Mouse (Mus musculus) olfactory bulb, adult 2 months (tissue): Measurements from ENCODE around the gene Mr1. TPM values are rescaled to one million over a fixed set of nuclear protein-coding genes. Genes with fewer than 3 reads are reported as not detected.

Source experiments
- H3K27ac ChIP-seq: fragments of 200-500 bp; 2 replicates; pipeline ENCODE4 v1.5.1; 2012; ENCODE audit warnings: low read depth, low read length; ENCODE audit not compliant: insufficient read depth
- H3K4me1 ChIP-seq: fragments of 200-500 bp; 2 replicates; pipeline ENCODE4 v1.6.1; 2012; ENCODE audit warnings: low read length; ENCODE audit not compliant: control insufficient read depth, insufficient read depth
- H3K4me3 ChIP-seq: fragments of 200-500 bp; 2 replicates; pipeline ENCODE4 v1.5.1; 2012; ENCODE audit warnings: mild to moderate bottlenecking, low read depth, low read length, moderate library complexity; ENCODE audit not compliant: insufficient read depth
- CTCF ChIP-seq: fragments of 200-500 bp; IDR thresholded peaks from 2 replicates; pipeline ENCODE4 v1.5.1; 2012; ENCODE audit warnings: low read depth, mild to moderate bottlenecking, low read length, moderate library complexity; ENCODE audit not compliant: insufficient read depth
- POLR2A ChIP-seq: fragments of 200-500 bp; IDR thresholded peaks from 2 replicates; pipeline ENCODE4 v1.6.1; 2012; ENCODE audit warnings: mild to moderate bottlenecking, low read depth, low read length, moderate library complexity; ENCODE audit not compliant: insufficient read depth
- WGBS: fragments of 180-500 bp; shearing (Covaris S2); methylation state at CpG from one replicate; pipeline ENCODE4 v1.1.7; 2018; 5-methylcytosine and 5-hydroxymethylcytosine counted together
- polyA plus RNA-seq: library from polyadenylated mRNA; stranded (reverse); fragments of >200 nt; gene quantifications from 2 replicates; pipeline ENCODE4 v1.2.4, GENCODE M21; 2012; ENCODE audit warnings: low replicate concordance; ENCODE audit not compliant: missing spikeins, insufficient read depth, insufficient read length

Gene Mr1
- polyA plus RNA-seq, 1 experiment = not detected

- WGBS = 65% methylated on average over 3 of the region's 3 CpGs
- H3K4me1 ChIP-seq = peaks cover 16% of the 10 kb centered on the region
- H3K27ac ChIP-seq = no peak overlapping the region
- H3K4me3 ChIP-seq = no peak overlapping the region
- TF ChIP-seq POLR2A = no peak
- TF ChIP-seq CTCF = no peak
These were observed 32.7 kb downstream of the Mr1 start for GRCm38 (mm10) chr1:155113946-155114345.

GRCm38 (mm10) chr1:155112875-155113274 is 33.7 kb downstream of the Mr1 start:
- TF ChIP-seq CTCF (no peak), POLR2A (no peak)
- Histone ChIP-seq H3K4me1 (peaks cover 16% of the 10 kb centered on the region), H3K27ac (no peak overlapping the region), H3K4me3 (no peak overlapping the region)
- WGBS = 100% methylated on average over 1 of the region's 1 CpGs

- TF ChIP-seq CTCF (no peak), POLR2A (no peak)
- peaks cover 16% of the 10 kb centered on the region for H3K4me1 ChIP-seq
- H3K27ac ChIP-seq = no peak overlapping the region
- H3K4me3 ChIP-seq = no peak overlapping the region
- 51% methylated on average over 4 of the region's 4 CpGs for WGBS
These were observed 34.5 kb downstream of the Mr1 start for GRCm38 (mm10) chr1:155112118-155112517.

- TF ChIP-seq CTCF (no peak), POLR2A (no peak)
- H3K4me3 ChIP-seq = no peak overlapping the region
- H3K27ac ChIP-seq = no peak overlapping the region
- 57% methylated on average over 6 of the region's 6 CpGs for WGBS
- H3K4me1 ChIP-seq = peaks cover 16% of the 10 kb centered on the region
These were observed 35.1 kb downstream of the Mr1 start for GRCm38 (mm10) chr1:155111491-155111890.

- 22% methylated on average over 18 of the region's 18 CpGs for WGBS
- H3K4me1 ChIP-seq = peaks cover 16% of the 10 kb centered on the region
- no peak overlapping the region for H3K4me3 ChIP-seq
- peak overlapping the region; percentile 41 for H3K27ac ChIP-seq
- TF ChIP-seq CTCF (no peak), POLR2A (no peak)
These were observed 36.9 kb downstream of the Mr1 start for GRCm38 (mm10) chr1:155109387-155110350.

- Histone ChIP-seq H3K4me3 (no peak overlapping the region), H3K27ac (no peak overlapping the region), H3K4me1 (peaks cover 16% of the 10 kb centered on the region)
- 58% methylated on average over 4 of the region's 4 CpGs for WGBS
- TF ChIP-seq CTCF = no peak
- no peak for TF ChIP-seq POLR2A
These were observed 38.2 kb downstream of the Mr1 start for GRCm38 (mm10) chr1:155108412-155108811.

- Histone ChIP-seq H3K4me1 (peaks cover 16% of the 10 kb centered on the region), H3K4me3 (no peak overlapping the region), H3K27ac (no peak overlapping the region)
- TF ChIP-seq POLR2A (no peak), CTCF (no peak)
- WGBS = 46% methylated on average over 5 of the region's 5 CpGs
These were observed 38.8 kb downstream of the Mr1 start for GRCm38 (mm10) chr1:155107843-155108242.

GRCm38 (mm10) chr1:155106310-155106709 is 40.3 kb downstream of the Mr1 start:
- TF ChIP-seq CTCF (no peak), POLR2A (no peak)
- no peak overlapping the region for H3K4me3 ChIP-seq
- H3K27ac ChIP-seq = no peak overlapping the region
- 89% methylated on average over 1 of the region's 1 CpGs for WGBS
- H3K4me1 ChIP-seq = peaks cover 11% of the 10 kb centered on the region

- no peaks in the 10 kb centered on the region for H3K4me1 ChIP-seq
- TF ChIP-seq CTCF (no peak), POLR2A (no peak)
- WGBS = 91% methylated on average over 5 of the region's 5 CpGs
- no peak overlapping the region for H3K27ac ChIP-seq
- H3K4me3 ChIP-seq = no peak overlapping the region
These were observed 42.6 kb downstream of the Mr1 start for GRCm38 (mm10) chr1:155103991-155104390.

GRCm38 (mm10) chr1:155102631-155103030 is 44.0 kb downstream of the Mr1 start:
- Histone ChIP-seq H3K4me3 (no peak overlapping the region), H3K4me1 (no peaks in the 10 kb centered on the region), H3K27ac (no peak overlapping the region)
- no peak for TF ChIP-seq CTCF
- TF ChIP-seq POLR2A = no peak
- WGBS = 82% methylated on average over 4 of the region's 4 CpGs
